Mouse (Mus musculus): Measurements from ENCODE around the gene Tenm3.

Gene Tenm3

GRCm38 (mm10) chr8:48342321-48343066, 501.3 kb downstream of the Tenm3 start:
- no peak for DNase-seq (ENCODE audit: low read depth, low spot score)

- DNase-seq (ENCODE audit: low read depth, low spot score), result no peak
These were observed 502.1 kb downstream of the Tenm3 start for GRCm38 (mm10) chr8:48341692-48342091.

- no peak for DNase-seq (ENCODE audit: low read depth, low spot score)
These were observed 502.5 kb downstream of the Tenm3 start for GRCm38 (mm10) chr8:48341276-48341675.

- DNase-seq (ENCODE audit: low read depth, low spot score), result no peak
These were observed 521.0 kb downstream of the Tenm3 start for GRCm38 (mm10) chr8:48322655-48323265.

- DNase-seq (ENCODE audit: low read depth, low spot score), result no peak
These were observed 521.5 kb downstream of the Tenm3 start for GRCm38 (mm10) chr8:48322240-48322639.

GRCm38 (mm10) chr8:48319674-48320073, 524.1 kb downstream of the Tenm3 start:
- no peak for DNase-seq (ENCODE audit: low read depth, low spot score)

GRCm38 (mm10) chr8:48317498-48317897, 526.3 kb downstream of the Tenm3 start:
- DNase-seq (ENCODE audit: low read depth, low spot score), result no peak

GRCm38 (mm10) chr8:48315605-48316004, 528.1 kb downstream of the Tenm3 start:
- no peak for DNase-seq (ENCODE audit: low read depth, low spot score)

GRCm38 (mm10) chr8:48313985-48314368, 529.8 kb downstream of the Tenm3 start:
- no peak for DNase-seq (ENCODE audit: low read depth, low spot score)

GRCm38 (mm10) chr8:48313210-48313984, 530.4 kb downstream of the Tenm3 start:
- no peak for DNase-seq (ENCODE audit: low read depth, low spot score)

- DNase-seq (ENCODE audit: low read depth, low spot score), result no peak
These were observed 532.0 kb downstream of the Tenm3 start for GRCm38 (mm10) chr8:48311706-48312105.

GRCm38 (mm10) chr8:48310240-48310849, 533.4 kb downstream of the Tenm3 start:
- DNase-seq (ENCODE audit: low read depth, low spot score), result no peak

GRCm38 (mm10) chr8:48309191-48309987, 534.4 kb downstream of the Tenm3 start:
- peak; percentile 66 for DNase-seq (ENCODE audit: low read depth, low spot score)

- DNase-seq (ENCODE audit: low read depth, low spot score), result peak; percentile 60
These were observed 539.5 kb downstream of the Tenm3 start for GRCm38 (mm10) chr8:48304224-48304623.

GRCm38 (mm10) chr8:48300613-48301037, 543.1 kb downstream of the Tenm3 start:
- peak; percentile 64 for DNase-seq (ENCODE audit: low read depth, low spot score)

GRCm38 (mm10) chr8:48300061-48300460, 543.7 kb downstream of the Tenm3 start:
- peak; percentile 92 for DNase-seq (ENCODE audit: low read depth, low spot score)

GRCm38 (mm10) chr8:48299341-48299740, 544.4 kb downstream of the Tenm3 start:
- no peak for DNase-seq (ENCODE audit: low read depth, low spot score)

GRCm38 (mm10) chr8:48296371-48296770, 547.4 kb downstream of the Tenm3 start:
- DNase-seq (ENCODE audit: low read depth, low spot score), result no peak

GRCm38 (mm10) chr8:48295558-48295957, 548.2 kb downstream of the Tenm3 start:
- DNase-seq (ENCODE audit: low read depth, low spot score), result no peak

- no peak for DNase-seq (ENCODE audit: low read depth, low spot score)
These were observed 550.0 kb downstream of the Tenm3 start for GRCm38 (mm10) chr8:48293797-48294196.

- DNase-seq (ENCODE audit: low read depth, low spot score), result no peak
These were observed 558.3 kb downstream of the Tenm3 start for GRCm38 (mm10) chr8:48285432-48285831.
